Mouse (Mus musculus) bone marrow macrophage, adult 2 months (primary cell): Measurements from ENCODE around the gene Casp3.

Experiments used
- CTCF ChIP-seq: IDR thresholded peaks from 2 replicates; pipeline ENCODE4 v1.5.1; 2012; ENCODE audit warnings: low read depth, mild to moderate bottlenecking, low read length, moderate library complexity
- POLR2A ChIP-seq: IDR thresholded peaks from 2 replicates; pipeline ENCODE4 v1.6.1; 2012; ENCODE audit warnings: mild to moderate bottlenecking, low read depth, low read length, borderline replicate concordance

DNA sequence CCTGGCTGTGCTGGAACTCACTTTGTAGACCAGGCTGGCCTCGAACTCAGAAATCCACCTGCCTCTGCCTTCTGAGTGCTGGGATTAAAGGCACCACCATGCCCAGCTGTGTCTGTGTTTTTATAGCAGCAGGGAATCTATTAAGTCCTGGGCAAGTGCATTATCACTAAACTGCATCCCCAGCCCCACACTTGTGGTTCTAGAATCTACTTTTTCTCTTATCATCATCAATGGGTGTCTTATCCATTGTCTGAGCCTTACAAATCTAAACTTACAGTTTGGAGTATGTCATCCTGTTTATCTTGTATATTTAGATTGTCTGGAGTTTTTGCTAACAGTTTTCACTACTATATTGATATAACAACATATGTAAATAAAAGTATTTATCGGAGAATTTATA is 28.4 kb upstream of the Casp3 start:
- TF ChIP-seq POLR2A (no peak), CTCF (no peak)
